Mouse (Mus musculus) hindbrain, embryonic 16.5 days (tissue): ENCODE measurements around the gene Wdr82. TPM values are rescaled to one million over a fixed set of nuclear protein-coding genes. Genes with fewer than 3 reads are reported as not detected.

Experiments
- ATAC-seq: fragments of 200-750 bp; cut with Nextera tagmentation; 2 replicates; pipeline ENCODE4 v1.8.0; 2017; ENCODE audit warnings: moderate TSS enrichment, moderate library complexity
- H3K27ac ChIP-seq: fragments of 300-500 bp; sonication (generic); 2 replicates; pipeline ENCODE4 v1.5.1; 2014; ENCODE audit warnings: low read depth, mild to moderate bottlenecking, control low read depth, low read length, moderate library complexity
- H3K27me3 ChIP-seq: fragments of 300-500 bp; sonication (generic); replicated peaks from 2 replicates; pipeline ENCODE4 v1.6.1; 2014; ENCODE audit warnings: low read length; ENCODE audit not compliant: control insufficient read depth, insufficient read depth
- H3K36me3 ChIP-seq: fragments of 300-500 bp; sonication (generic); 2 replicates; pipeline ENCODE4 v1.6.1; 2014; ENCODE audit warnings: mild to moderate bottlenecking, low read length, moderate library complexity, mixed read lengths; ENCODE audit not compliant: control insufficient read depth, insufficient read depth
- H3K4me1 ChIP-seq: fragments of 300-500 bp; sonication (generic); 2 replicates; pipeline ENCODE4 v1.6.1; 2014; ENCODE audit warnings: low read depth, low read length; ENCODE audit not compliant: control insufficient read depth, insufficient read depth
- H3K4me2 ChIP-seq: fragments of 300-500 bp; sonication (generic); 2 replicates; pipeline ENCODE4 v1.6.1; 2014; ENCODE audit warnings: mild to moderate bottlenecking, low read length, control low read depth, moderate library complexity
- H3K4me3 ChIP-seq: fragments of 300-500 bp; sonication (generic); 2 replicates; pipeline ENCODE4 v1.5.1; 2014; ENCODE audit warnings: mild to moderate bottlenecking, low read length, control low read depth, moderate library complexity
- H3K9ac ChIP-seq: fragments of 300-500 bp; sonication (generic); 2 replicates; pipeline ENCODE4 v1.6.1; 2014; ENCODE audit warnings: low read depth, mild to moderate bottlenecking, control low read depth, low read length, moderate library complexity
- H3K9me3 ChIP-seq: fragments of 300-500 bp; sonication (generic); 2 replicates; pipeline ENCODE4 v1.6.1; 2014; ENCODE audit warnings: mild to moderate bottlenecking, low read length, moderate library complexity; ENCODE audit not compliant: control insufficient read depth
- WGBS: fragments of 180-500 bp; shearing (Covaris S2); extraction: QIAGEN DNeasy Blood & Tissue Kit; methylation state at CpG from one replicate; pipeline ENCODE4 v1.1.7; 2014; 5-methylcytosine and 5-hydroxymethylcytosine counted together
- polyA plus RNA-seq: library from polyadenylated mRNA; unstranded; fragments of >200 nt; fragmentation: Nextera tagmentation; extraction: Ambion mirVana; gene quantifications from 2 replicates; pipeline ENCODE4 v1.2.1, GENCODE M21; 2015

The Wdr82 gene
- polyA plus RNA-seq, 1 experiment from 2014 or later = 26.7 TPM

DNA sequence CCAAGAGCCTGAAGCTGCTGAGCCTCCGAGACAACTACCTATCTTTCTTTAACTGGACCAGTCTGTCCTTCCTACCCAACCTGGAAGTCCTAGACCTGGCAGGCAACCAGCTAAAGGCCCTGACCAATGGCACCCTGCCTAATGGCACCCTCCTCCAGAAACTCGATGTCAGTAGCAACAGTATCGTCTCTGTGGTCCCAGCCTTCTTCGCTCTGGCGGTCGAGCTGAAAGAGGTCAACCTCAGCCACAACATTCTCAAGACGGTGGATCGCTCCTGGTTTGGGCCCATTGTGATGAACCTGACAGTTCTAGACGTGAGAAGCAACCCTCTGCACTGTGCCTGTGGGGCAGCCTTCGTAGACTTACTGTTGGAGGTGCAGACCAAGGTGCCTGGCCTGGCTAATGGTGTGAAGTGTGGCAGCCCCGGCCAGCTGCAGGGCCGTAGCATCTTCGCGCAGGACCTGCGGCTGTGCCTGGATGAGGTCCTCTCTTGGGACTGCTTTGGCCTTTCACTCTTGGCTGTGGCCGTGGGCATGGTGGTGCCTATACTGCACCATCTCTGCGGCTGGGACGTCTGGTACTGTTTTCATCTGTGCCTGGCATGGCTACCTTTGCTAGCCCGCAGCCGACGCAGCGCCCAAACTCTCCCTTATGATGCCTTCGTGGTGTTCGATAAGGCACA, 54.9 kb downstream of the Wdr82 start:
- 55% methylated on average over 24 of the region's 24 CpGs for WGBS
- no peak overlapping the region; the same call in 1 of the 2 replicates for H3K27ac ChIP-seq
- peak overlapping the region; percentile 66 for H3K9ac ChIP-seq

DNA sequence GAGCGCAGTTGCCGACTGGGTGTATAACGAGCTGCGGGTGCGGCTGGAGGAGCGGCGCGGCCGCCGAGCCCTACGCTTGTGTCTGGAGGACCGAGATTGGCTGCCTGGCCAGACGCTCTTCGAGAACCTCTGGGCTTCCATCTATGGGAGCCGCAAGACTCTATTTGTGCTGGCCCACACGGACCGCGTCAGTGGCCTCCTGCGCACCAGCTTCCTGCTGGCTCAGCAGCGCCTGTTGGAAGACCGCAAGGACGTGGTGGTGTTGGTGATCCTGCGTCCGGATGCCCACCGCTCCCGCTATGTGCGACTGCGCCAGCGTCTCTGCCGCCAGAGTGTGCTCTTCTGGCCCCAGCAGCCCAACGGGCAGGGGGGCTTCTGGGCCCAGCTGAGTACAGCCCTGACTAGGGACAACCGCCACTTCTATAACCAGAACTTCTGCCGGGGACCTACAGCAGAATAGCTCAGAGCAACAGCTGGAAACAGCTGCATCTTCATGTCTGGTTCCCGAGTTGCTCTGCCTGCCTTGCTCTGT, 55.5 kb downstream of the Wdr82 start:
- Histone ChIP-seq H3K4me2 (peak overlapping the region; percentile 66), H3K36me3 (no peaks in the 10 kb centered on the region), H3K27me3 (peaks cover 3% of the 10 kb centered on the region), H3K9ac (peak overlapping the region; percentile 66), H3K9me3 (no peaks in the 10 kb centered on the region), H3K27ac (peak overlapping the region; percentile 20; the same call in 1 of the 2 replicates), H3K4me1 (peaks cover 7% of the 10 kb centered on the region), H3K4me3 (peak overlapping the region; percentile 41)
- WGBS = 4% methylated on average over 34 of the region's 34 CpGs
- ATAC-seq = peak; percentile 85

More for the DNA sequence above, 54.9 kb downstream of the Wdr82 start:
- Histone ChIP-seq H3K4me1 (peaks cover 7% of the 10 kb centered on the region), H3K9me3 (no peaks in the 10 kb centered on the region), H3K27me3 (peaks cover 3% of the 10 kb centered on the region), H3K4me3 (peak overlapping the region; percentile 41), H3K36me3 (no peaks in the 10 kb centered on the region), H3K4me2 (peak overlapping the region; percentile 66)
- no peak for ATAC-seq

DNA sequence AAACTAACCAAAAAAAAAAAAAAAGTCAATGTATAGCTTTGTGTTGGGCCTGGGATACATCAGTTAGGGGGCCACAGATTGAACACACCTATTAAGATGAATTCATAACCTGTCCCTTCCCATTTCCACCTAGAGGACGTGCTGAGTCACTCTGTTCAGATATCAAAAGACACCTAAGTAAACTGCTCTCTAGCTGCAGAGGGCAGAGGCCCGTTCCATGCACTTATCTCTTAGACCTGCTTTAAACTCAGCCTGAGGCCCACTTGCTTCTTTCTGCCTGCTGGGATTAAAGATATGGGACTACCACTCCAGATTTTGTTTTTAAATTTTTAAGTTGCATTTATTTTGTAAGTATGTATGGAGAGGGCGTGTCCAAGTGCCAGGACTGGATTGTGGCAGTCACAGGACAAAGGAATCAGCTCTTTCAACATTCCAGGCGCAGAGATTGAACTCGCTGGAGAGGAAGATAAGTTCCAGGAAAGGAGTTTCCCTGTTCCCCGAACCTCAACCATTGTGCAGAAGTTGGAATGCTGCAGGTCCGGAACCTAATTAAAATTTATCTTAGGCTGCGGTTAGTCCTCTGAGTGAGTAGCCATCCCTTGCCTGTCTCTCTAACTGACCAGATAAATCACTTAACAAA, 57.2 kb downstream of the Wdr82 start:
- Histone ChIP-seq H3K4me1 (peaks cover 7% of the 10 kb centered on the region), H3K9ac (no peak overlapping the region), H3K27ac (no peak overlapping the region), H3K4me2 (no peak overlapping the region), H3K4me3 (no peak overlapping the region), H3K36me3 (peaks cover 2% of the 10 kb centered on the region; the same call in 1 of the 2 replicates), H3K27me3 (peaks cover 3% of the 10 kb centered on the region), H3K9me3 (no peaks in the 10 kb centered on the region)
- 72% methylated on average over 8 of the region's 8 CpGs for WGBS
- ATAC-seq = no peak

DNA sequence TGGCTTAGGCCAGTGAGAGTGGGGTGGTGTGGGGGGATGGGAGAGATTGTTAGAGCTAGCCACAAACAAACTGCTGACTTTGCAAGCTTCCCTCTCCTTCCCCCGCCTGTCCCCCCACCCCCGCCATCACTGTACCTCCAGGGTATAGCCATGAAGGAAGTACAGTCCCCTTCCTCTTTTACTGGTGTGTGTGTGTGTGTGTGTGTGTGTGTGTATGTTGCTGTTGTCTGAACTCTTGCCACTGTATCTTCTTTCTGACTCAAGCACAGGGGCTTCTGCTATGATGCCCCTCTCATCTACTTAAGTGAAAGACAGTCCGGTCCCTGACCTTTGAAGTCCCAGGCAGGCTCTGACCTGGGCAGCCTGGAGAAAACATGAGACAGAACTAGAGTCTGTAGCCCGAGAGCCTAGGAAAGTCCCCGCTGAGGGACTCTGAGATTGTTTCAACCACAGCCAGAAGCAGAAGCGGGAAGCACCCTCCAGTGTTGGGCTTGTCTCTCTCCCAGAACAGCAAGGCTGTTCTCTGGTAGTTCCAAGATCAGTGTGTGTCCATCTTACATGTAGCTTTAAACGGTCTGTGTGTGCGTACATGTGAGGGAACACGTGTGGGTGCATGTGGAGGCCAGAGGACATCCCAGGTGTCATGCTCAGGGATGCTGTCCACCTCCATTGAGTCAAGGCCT, 59.5 kb downstream of the Wdr82 start:
- H3K36me3 ChIP-seq = peaks cover 18% of the 10 kb centered on the region
- H3K4me2 ChIP-seq = no peak overlapping the region
- no peaks in the 10 kb centered on the region for H3K9me3 ChIP-seq
- H3K4me3 ChIP-seq = no peak overlapping the region
- no peak overlapping the region for H3K27ac ChIP-seq
- ATAC-seq = no peak
- H3K4me1 ChIP-seq = peaks cover 7% of the 10 kb centered on the region
- WGBS = 83% methylated on average over 9 of the region's 9 CpGs
- H3K9ac ChIP-seq = no peak overlapping the region
- H3K27me3 ChIP-seq = no peaks in the 10 kb centered on the region; the same call in 1 of the 2 replicates

DNA sequence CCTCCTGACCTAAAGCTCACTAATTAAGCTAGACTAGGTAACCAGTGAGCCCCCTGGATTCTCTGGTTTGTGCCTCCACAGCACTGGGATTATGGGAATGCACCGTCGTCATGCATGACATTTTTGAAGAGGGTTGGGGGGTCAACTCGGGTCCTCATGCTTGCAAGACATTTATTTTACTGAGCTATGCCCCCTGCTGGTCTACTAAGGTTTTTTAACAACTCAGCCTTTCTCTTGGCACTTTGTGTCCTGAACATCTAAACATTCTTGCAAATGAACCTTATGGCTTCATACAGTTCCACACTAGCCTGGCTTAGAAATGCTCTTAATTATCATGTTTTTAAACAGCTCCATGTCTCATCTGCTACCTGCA, 60.0 kb downstream of the Wdr82 start:
- no peaks in the 10 kb centered on the region for H3K27me3 ChIP-seq
- no peak overlapping the region for H3K27ac ChIP-seq
- H3K9ac ChIP-seq = no peak overlapping the region
- H3K36me3 ChIP-seq = peaks cover 24% of the 10 kb centered on the region
- H3K4me2 ChIP-seq = no peak overlapping the region
- H3K4me1 ChIP-seq = peaks cover 7% of the 10 kb centered on the region
- WGBS = 56% methylated on average over 3 of the region's 3 CpGs
- ATAC-seq = no peak
- no peaks in the 10 kb centered on the region for H3K9me3 ChIP-seq
- H3K4me3 ChIP-seq = no peak overlapping the region

DNA sequence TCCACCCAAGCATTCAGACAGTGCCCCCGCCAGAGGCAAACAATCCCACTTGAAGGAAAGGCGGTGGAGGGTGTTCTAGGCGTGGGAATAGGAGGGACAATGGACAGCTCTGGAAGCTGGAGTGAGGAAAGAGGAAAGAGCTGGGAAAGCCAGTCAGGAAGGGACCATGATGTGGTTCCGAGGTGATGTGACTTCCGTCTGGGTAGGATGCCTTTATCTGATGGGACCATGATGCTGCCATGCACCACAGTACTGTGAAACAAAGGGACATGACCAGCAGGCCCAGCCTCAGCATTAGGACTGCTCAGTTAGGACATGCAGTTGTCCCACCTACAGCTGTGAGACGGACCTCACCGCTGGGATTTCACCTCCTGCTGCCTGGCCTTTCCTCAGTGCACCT, 60.5 kb downstream of the Wdr82 start:
- no peak overlapping the region for H3K4me3 ChIP-seq
- no peaks in the 10 kb centered on the region for H3K9me3 ChIP-seq
- 78% methylated on average over 7 of the region's 7 CpGs for WGBS
- H3K9ac ChIP-seq = no peak overlapping the region
- no peaks in the 10 kb centered on the region for H3K27me3 ChIP-seq
- H3K36me3 ChIP-seq = peaks cover 28% of the 10 kb centered on the region
- H3K27ac ChIP-seq = no peak overlapping the region
- peaks cover 3% of the 10 kb centered on the region for H3K4me1 ChIP-seq
- no peak overlapping the region for H3K4me2 ChIP-seq
- ATAC-seq = no peak

DNA sequence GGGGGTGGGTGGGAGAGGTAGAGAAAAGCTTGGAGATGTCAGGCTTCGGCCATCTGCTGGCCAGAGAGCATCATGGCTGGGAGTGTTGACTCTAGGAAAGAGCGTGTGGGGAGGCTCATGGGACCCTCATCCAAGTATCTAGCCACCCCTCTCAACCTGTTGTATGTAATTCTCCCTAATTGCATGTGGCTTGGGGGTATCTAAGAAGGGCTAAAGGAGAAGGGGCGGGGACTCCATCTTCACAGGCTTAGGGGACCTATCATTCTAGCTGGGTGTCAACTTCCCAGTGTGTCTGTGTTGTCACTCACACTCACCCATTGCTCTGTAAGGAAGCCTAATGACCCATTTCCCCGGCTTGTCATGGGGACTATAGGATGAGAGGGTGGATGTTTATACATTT, 61.1 kb downstream of the Wdr82 start:
- H3K9me3 ChIP-seq = no peaks in the 10 kb centered on the region
- H3K36me3 ChIP-seq = peaks cover 30% of the 10 kb centered on the region
- H3K4me1 ChIP-seq = no peaks in the 10 kb centered on the region
- H3K27ac ChIP-seq = no peak overlapping the region
- H3K4me3 ChIP-seq = no peak overlapping the region
- H3K4me2 ChIP-seq = no peak overlapping the region
- WGBS = 84% methylated on average over 4 of the region's 4 CpGs
- H3K9ac ChIP-seq = no peak overlapping the region
- ATAC-seq = no peak
- no peaks in the 10 kb centered on the region for H3K27me3 ChIP-seq

DNA sequence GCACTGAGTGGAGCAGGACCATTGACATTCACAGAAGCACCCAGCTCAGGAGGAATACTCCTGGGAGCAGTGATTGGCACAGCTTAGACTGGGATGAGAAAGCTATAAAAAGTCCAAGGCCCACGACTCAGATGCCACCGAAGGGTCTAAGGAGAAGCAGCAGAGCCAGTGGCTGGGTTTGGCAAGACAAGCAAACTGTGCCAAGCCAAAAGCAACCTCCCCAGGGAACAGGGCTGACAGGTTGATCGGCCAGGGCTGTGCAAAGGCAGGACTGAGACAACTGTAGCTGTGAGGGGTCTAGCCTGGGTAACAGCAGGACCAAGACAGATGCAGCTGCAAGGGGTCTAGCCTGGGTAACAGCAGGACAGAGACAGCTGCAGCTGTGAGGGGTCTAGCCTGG, 62.2 kb downstream of the Wdr82 start:
- H3K36me3 ChIP-seq = peaks cover 37% of the 10 kb centered on the region
- WGBS = 86% methylated on average over 3 of the region's 3 CpGs
- ATAC-seq = no peak

DNA sequence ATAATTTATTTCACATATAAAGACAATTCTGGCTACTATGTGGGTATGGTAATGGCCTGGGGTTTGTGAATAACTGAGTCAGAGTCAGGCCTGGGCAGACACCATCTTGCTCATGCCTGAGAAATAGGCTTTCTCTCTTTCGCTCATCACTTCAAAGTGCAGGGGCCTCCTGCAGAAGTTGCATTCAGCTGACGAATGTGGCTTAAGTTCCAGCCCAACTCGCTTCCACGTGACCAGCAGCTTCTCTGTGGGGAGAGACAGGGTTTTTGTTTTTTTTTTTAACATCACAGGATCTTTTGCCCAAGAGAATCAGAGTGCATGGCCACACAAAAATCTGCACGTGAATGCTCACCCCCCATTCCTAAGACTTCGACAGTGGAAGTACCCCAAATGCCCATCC, 63.2 kb downstream of the Wdr82 start:
- Histone ChIP-seq H3K27ac (no peak overlapping the region), H3K36me3 (peaks cover 46% of the 10 kb centered on the region), H3K4me3 (no peak overlapping the region), H3K4me2 (no peak overlapping the region), H3K9ac (no peak overlapping the region), H3K4me1 (no peaks in the 10 kb centered on the region), H3K9me3 (no peaks in the 10 kb centered on the region), H3K27me3 (no peaks in the 10 kb centered on the region)
- ATAC-seq = no peak
- WGBS = 75% methylated on average over 6 of the region's 6 CpGs

More for the DNA sequence above, 62.2 kb downstream of the Wdr82 start:
- Histone ChIP-seq H3K27me3 (no peaks in the 10 kb centered on the region), H3K4me1 (no peaks in the 10 kb centered on the region), H3K9me3 (no peaks in the 10 kb centered on the region), H3K4me2 (no peak overlapping the region), H3K4me3 (no peak overlapping the region), H3K9ac (no peak overlapping the region), H3K27ac (no peak overlapping the region)
